Mouse (Mus musculus): ENCODE results near the gene Olfr1504. TPM values are rescaled to one million over a fixed set of nuclear protein-coding genes. Genes with fewer than 3 reads are reported as not detected.
"Not testable (repeated sequence)": the region's sequence is repeated elsewhere in the genome, so short reads cannot be mapped to it uniquely, and the experiment has no call there.

Olfr1504 gene
- polyA plus RNA-seq (2012; fragmentation: generic; extraction: Trizol), result not detected

DNA sequence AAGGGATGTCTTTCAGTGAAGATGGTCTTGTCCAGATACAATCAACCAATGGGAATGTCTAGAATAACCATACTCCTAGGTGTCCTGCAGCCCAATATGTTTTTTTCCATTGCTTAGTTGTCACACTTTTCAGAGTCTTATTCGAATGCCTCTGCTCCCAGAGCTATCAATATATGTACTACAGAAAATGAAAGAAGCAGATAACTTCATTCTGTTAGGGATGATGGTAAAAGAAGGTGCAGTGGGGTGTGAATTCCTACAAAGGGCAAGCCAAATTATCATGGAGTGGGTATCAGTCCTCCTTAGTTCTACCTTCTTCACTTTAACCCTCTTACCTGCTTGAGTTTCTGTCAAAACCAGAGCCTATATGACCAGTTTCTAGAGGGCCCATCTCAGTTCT is at the start of gene Olfr1504:
Gene Olfr1504, minus strand, starts transcription at position 101 of the 400 bp plus-strand sequence.
- H3ac ChIP-seq (ENCODE audit: control insufficient read depth, insufficient read length), result no peak within 1 kb of the TSS
- TF ChIP-seq TCF12 (IDR thresholded peaks at IDR 0.05; ENCODE audit: insufficient read depth, poor library complexity, severe bottlenecking), result no peak
- no peak for TF ChIP-seq CEBPB (IDR thresholded peaks at IDR 0.05; ENCODE audit: insufficient read depth, poor library complexity, severe bottlenecking)
- TF ChIP-seq MAX (IDR thresholded peaks at IDR 0.05; ENCODE audit: low read depth), result no peak
- TF ChIP-seq POLR2A (IDR thresholded peaks at IDR 0.05; ENCODE audit: insufficient read length, low read depth), result no peak
- TF ChIP-seq MYOD1 (IDR thresholded peaks at IDR 0.05; ENCODE audit: control insufficient read depth in 1 of 3, insufficient read length in 2 of 3, low read depth in 2 of 3), result no peak
- no peak for TF ChIP-seq POLR2AphosphoS2 (IDR thresholded peaks at IDR 0.05; ENCODE audit: insufficient read length, low read depth)
- no peak for TF ChIP-seq SRF (IDR thresholded peaks at IDR 0.05; ENCODE audit: control insufficient read depth, insufficient read length, low read depth)
- TF ChIP-seq E2F4 (IDR thresholded peaks at IDR 0.05; ENCODE audit: insufficient read depth), result no peak
- TF ChIP-seq USF1 (IDR thresholded peaks at IDR 0.05; ENCODE audit: low read depth), result no peak
- no peak for TF ChIP-seq REST (IDR thresholded peaks at IDR 0.05; ENCODE audit: insufficient read depth, insufficient read length)
- TF ChIP-seq MYOG (IDR thresholded peaks at IDR 0.05; ENCODE audit: control insufficient read depth in 1 of 3, insufficient read depth in 1 of 3, insufficient read length in 2 of 3, low read depth in 2 of 3), result no peak
- no peak for TF ChIP-seq TCF3 (IDR thresholded peaks at IDR 0.05; ENCODE audit: insufficient read length, low read depth)
- H3K4me2 ChIP-seq (ENCODE audit: low read depth), result no peak within 1 kb of the TSS
- no peak within 1 kb of the TSS for H3K4me3 ChIP-seq
- H3K79me2 ChIP-seq (ENCODE audit: control insufficient read depth, insufficient read depth), result no peaks in the 10 kb centered on the region
- no peaks in the 10 kb centered on the region for H3K36me3 ChIP-seq (ENCODE audit: control insufficient read depth, insufficient read depth)
- no peaks in the 10 kb centered on the region for H3K27me3 ChIP-seq (ENCODE audit: control insufficient read depth, insufficient read depth, insufficient read length)

DNA sequence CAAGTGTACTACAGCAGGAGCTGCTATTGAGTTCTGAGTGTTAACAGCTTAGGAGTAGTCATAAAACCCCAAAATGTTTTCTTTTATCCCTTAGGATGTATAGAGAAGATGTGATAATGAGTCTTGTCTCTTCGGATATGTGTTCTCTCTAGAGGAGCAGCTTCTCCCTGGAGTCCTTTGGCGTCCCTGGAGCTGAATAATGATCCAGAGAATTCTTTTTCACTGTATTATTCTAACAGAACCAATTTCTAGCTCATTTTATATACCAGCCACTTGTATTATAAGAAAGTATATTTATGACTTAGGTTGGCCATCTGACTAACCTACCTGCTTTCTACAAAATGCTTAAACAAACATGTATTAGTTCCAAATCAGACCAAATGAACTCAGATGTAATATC is 15.5 kb upstream of the Olfr1504 start, which contains the start of gene Olfr1505:
Gene Olfr1505, plus strand, starts transcription at position 301 of the 400 bp plus-strand sequence.
- H3K79me2 ChIP-seq (ENCODE audit: control insufficient read depth, insufficient read depth), result no peaks in the 10 kb centered on the region
- H3ac ChIP-seq (ENCODE audit: control insufficient read depth, insufficient read length), result no peak within 1 kb of the TSS
- no peak within 1 kb of the TSS for H3K4me3 ChIP-seq
- no peak within 1 kb of the TSS for H3K4me2 ChIP-seq (ENCODE audit: low read depth)
- no peaks in the 10 kb centered on the region for H3K27me3 ChIP-seq (ENCODE audit: control insufficient read depth, insufficient read depth, insufficient read length)
- TF ChIP-seq POLR2AphosphoS2 (IDR thresholded peaks at IDR 0.05; ENCODE audit: insufficient read length, low read depth), result no peak
- no peak for TF ChIP-seq USF1 (IDR thresholded peaks at IDR 0.05; ENCODE audit: low read depth)
- no peak for TF ChIP-seq SRF (IDR thresholded peaks at IDR 0.05; ENCODE audit: control insufficient read depth, insufficient read length, low read depth)
- no peak for TF ChIP-seq MYOG (IDR thresholded peaks at IDR 0.05; ENCODE audit: control insufficient read depth in 1 of 3, insufficient read depth in 1 of 3, insufficient read length in 2 of 3, low read depth in 2 of 3)
- TF ChIP-seq REST (IDR thresholded peaks at IDR 0.05; ENCODE audit: insufficient read depth, insufficient read length), result no peak
- no peak for TF ChIP-seq MYOD1 (IDR thresholded peaks at IDR 0.05; ENCODE audit: control insufficient read depth in 1 of 3, insufficient read length in 2 of 3, low read depth in 2 of 3)
- no peak for TF ChIP-seq MAX (IDR thresholded peaks at IDR 0.05; ENCODE audit: low read depth)
- no peak for TF ChIP-seq CEBPB (IDR thresholded peaks at IDR 0.05; ENCODE audit: insufficient read depth, poor library complexity, severe bottlenecking)
- TF ChIP-seq E2F4 (IDR thresholded peaks at IDR 0.05; ENCODE audit: insufficient read depth), result no peak
- TF ChIP-seq POLR2A (IDR thresholded peaks at IDR 0.05; ENCODE audit: insufficient read length, low read depth), result no peak
- H3K36me3 ChIP-seq (ENCODE audit: control insufficient read depth, insufficient read depth), result no peaks in the 10 kb centered on the region

DNA sequence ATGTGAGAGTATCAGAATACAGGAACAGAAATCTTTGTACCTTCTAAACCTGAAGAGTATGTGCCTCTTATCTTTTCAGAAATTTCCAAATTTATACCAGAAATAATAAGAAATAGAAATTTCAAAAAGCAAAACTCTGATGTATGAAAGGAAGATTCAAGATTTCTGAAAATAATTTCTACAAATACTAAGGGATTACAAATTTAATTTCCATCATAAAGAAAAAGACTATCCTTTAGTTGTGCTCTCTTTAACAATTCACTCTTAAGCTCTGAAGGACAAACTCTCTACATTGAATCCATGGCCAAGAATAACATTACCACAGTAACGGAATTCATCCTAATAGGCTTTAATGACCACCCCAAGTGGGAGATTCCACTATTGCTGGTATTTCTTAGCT is 36.2 kb downstream of the Olfr1504 start, which contains the start of gene Olfr1502:
Gene Olfr1502, plus strand, starts transcription at position 301 of the 400 bp plus-strand sequence.
- no peak within 1 kb of the TSS for H3ac ChIP-seq (ENCODE audit: control insufficient read depth, insufficient read length)
- TF ChIP-seq POLR2AphosphoS2 (IDR thresholded peaks at IDR 0.05; ENCODE audit: insufficient read length, low read depth) (no peak), E2F4 (IDR thresholded peaks at IDR 0.05; ENCODE audit: insufficient read depth) (no peak), CEBPB (IDR thresholded peaks at IDR 0.05; ENCODE audit: insufficient read depth, poor library complexity, severe bottlenecking) (no peak), POLR2A (IDR thresholded peaks at IDR 0.05; ENCODE audit: insufficient read length, low read depth) (no peak), SRF (IDR thresholded peaks at IDR 0.05; ENCODE audit: control insufficient read depth, insufficient read length, low read depth) (no peak), MYOG (IDR thresholded peaks at IDR 0.05; ENCODE audit: control insufficient read depth in 1 of 3, insufficient read depth in 1 of 3, insufficient read length in 2 of 3, low read depth in 2 of 3) (no peak)
- no peaks in the 10 kb centered on the region for H3K36me3 ChIP-seq (ENCODE audit: control insufficient read depth, insufficient read depth)
- no peak within 1 kb of the TSS for H3K4me3 ChIP-seq
- no peaks in the 10 kb centered on the region for H3K27me3 ChIP-seq (ENCODE audit: control insufficient read depth, insufficient read depth, insufficient read length)
- H3K4me2 ChIP-seq (ENCODE audit: low read depth), result no peak within 1 kb of the TSS
- no peaks in the 10 kb centered on the region for H3K79me2 ChIP-seq (ENCODE audit: control insufficient read depth, insufficient read depth)

- not testable (repeated sequence) for H3K27me3 ChIP-seq (ENCODE audit: control insufficient read depth, insufficient read depth, insufficient read length); H3K36me3 ChIP-seq (ENCODE audit: control insufficient read depth, insufficient read depth); H3K79me2 ChIP-seq (ENCODE audit: control insufficient read depth, insufficient read depth); H3K4me3 ChIP-seq; H3K4me2 ChIP-seq (ENCODE audit: low read depth); H3ac ChIP-seq (ENCODE audit: control insufficient read depth, insufficient read length)
Measured at GRCm38 (mm10) chr19:13850592-13850991, 47.1 kb downstream of the Olfr1504 start, which contains the start of gene Olfr1501. TSS of gene Olfr1501 (minus strand) at chr19:13850692.

Other genes starting within 250 kb of the Olfr1504 start
- not detected for gene Olfr1490, start 246.8 kb downstream of the Olfr1504 start, polyA plus RNA-seq (2012; fragmentation: generic; extraction: Trizol)
- gene Olfr1491, start 200.7 kb downstream of the Olfr1504 start, polyA plus RNA-seq (2012; fragmentation: generic; extraction: Trizol), result not detected
- not detected for gene Olfr1493-ps1, start 174.7 kb downstream of the Olfr1504 start, polyA plus RNA-seq (2012; fragmentation: generic; extraction: Trizol)
- not detected for gene Olfr1494, start 158.2 kb downstream of the Olfr1504 start, polyA plus RNA-seq (2012; fragmentation: generic; extraction: Trizol)
- not detected for gene Olfr1495, start 133.3 kb downstream of the Olfr1504 start, polyA plus RNA-seq (2012; fragmentation: generic; extraction: Trizol)
- gene Olfr1496, start 120.0 kb downstream of the Olfr1504 start, polyA plus RNA-seq (2012; fragmentation: generic; extraction: Trizol), result not detected
- not detected for gene Olfr1497, start 99.7 kb downstream of the Olfr1504 start, polyA plus RNA-seq (2012; fragmentation: generic; extraction: Trizol)
- gene Olfr1499, start 78.5 kb downstream of the Olfr1504 start, polyA plus RNA-seq (2012; fragmentation: generic; extraction: Trizol), result not detected
- not detected for gene Olfr1500, start 67.4 kb downstream of the Olfr1504 start, polyA plus RNA-seq (2012; fragmentation: generic; extraction: Trizol)
- not detected for gene Olfr1501, start 47.2 kb downstream of the Olfr1504 start, polyA plus RNA-seq (2012; fragmentation: generic; extraction: Trizol)
- gene Olfr1502, start 36.1 kb downstream of the Olfr1504 start, polyA plus RNA-seq (2012; fragmentation: generic; extraction: Trizol), result not detected
- not detected for gene Olfr1505, start 15.6 kb upstream of the Olfr1504 start, polyA plus RNA-seq (2012; fragmentation: generic; extraction: Trizol)

All from myocyte (in vitro differentiated cells).